Mouse (Mus musculus) spleen, adult 2 months (tissue): Measurements from ENCODE around the gene Sec23b. TPM values are rescaled to one million over a fixed set of nuclear protein-coding genes. Genes with fewer than 3 reads are reported as not detected.

Experiments
- DNase-seq, 2 experiments: peaks; one replicate each; pipeline versions ENCODE4 v3.0.0 to v3.0.0-alpha.2; 2012 to 2021; ENCODE audit warnings: low spot score in 2 of 2, low read depth in 1 of 2
- H3K27ac ChIP-seq: fragments of 200-500 bp; 2 replicates; pipeline ENCODE4 v1.5.1; 2012; ENCODE audit warnings: low read length, inconsistent platforms; ENCODE audit not compliant: insufficient read depth
- H3K27me3 ChIP-seq: fragments of 200-500 bp; 2 replicates; pipeline ENCODE4 v1.6.1; 2012; ENCODE audit warnings: mild to moderate bottlenecking, moderate library complexity, low read length, inconsistent platforms; ENCODE audit not compliant: control insufficient read depth, insufficient read depth
- H3K36me3 ChIP-seq: fragments of 200-500 bp; 2 replicates; pipeline ENCODE4 v1.6.1; 2012; ENCODE audit warnings: mild to moderate bottlenecking, low read length, inconsistent platforms; ENCODE audit not compliant: control insufficient read depth, insufficient read depth
- H3K4me1 ChIP-seq: fragments of 200-500 bp; 2 replicates; pipeline ENCODE4 v1.6.1; 2011; ENCODE audit warnings: inconsistent platforms; ENCODE audit not compliant: control insufficient read depth, insufficient read depth, insufficient read length
- H3K4me3 ChIP-seq: fragments of 200-500 bp; 2 replicates; pipeline ENCODE4 v1.5.1; 2011; ENCODE audit warnings: mild to moderate bottlenecking, inconsistent platforms; ENCODE audit not compliant: insufficient read depth, insufficient read length; ENCODE audit errors: extremely low read depth
- CTCF ChIP-seq: fragments of 200-500 bp; IDR thresholded peaks from 2 replicates; pipeline ENCODE4 v1.5.1; 2011; ENCODE audit warnings: mild to moderate bottlenecking, inconsistent platforms; ENCODE audit not compliant: insufficient read depth, insufficient read length, insufficient replicate concordance; ENCODE audit errors: extremely low read depth
- POLR2A ChIP-seq: fragments of 200-500 bp; IDR thresholded peaks from 2 replicates; pipeline ENCODE4 v1.6.1; 2011; ENCODE audit warnings: low read depth, low read length, inconsistent platforms
- WGBS: fragments of 180-500 bp; shearing (Covaris S2); methylation state at CpG from one replicate; pipeline ENCODE4 v1.1.7; 2018; 5-methylcytosine and 5-hydroxymethylcytosine counted together
- polyA plus RNA-seq: library from polyadenylated mRNA; depleted of rRNA; stranded (reverse); fragments of >200 nt; gene quantifications from 2 replicates; pipeline ENCODE4 v1.2.3, GENCODE M21; 2012; rRNA removed

Sec23b gene
- 26.5 and 26.8 TPM in 2 replicates for polyA plus RNA-seq

DNA sequence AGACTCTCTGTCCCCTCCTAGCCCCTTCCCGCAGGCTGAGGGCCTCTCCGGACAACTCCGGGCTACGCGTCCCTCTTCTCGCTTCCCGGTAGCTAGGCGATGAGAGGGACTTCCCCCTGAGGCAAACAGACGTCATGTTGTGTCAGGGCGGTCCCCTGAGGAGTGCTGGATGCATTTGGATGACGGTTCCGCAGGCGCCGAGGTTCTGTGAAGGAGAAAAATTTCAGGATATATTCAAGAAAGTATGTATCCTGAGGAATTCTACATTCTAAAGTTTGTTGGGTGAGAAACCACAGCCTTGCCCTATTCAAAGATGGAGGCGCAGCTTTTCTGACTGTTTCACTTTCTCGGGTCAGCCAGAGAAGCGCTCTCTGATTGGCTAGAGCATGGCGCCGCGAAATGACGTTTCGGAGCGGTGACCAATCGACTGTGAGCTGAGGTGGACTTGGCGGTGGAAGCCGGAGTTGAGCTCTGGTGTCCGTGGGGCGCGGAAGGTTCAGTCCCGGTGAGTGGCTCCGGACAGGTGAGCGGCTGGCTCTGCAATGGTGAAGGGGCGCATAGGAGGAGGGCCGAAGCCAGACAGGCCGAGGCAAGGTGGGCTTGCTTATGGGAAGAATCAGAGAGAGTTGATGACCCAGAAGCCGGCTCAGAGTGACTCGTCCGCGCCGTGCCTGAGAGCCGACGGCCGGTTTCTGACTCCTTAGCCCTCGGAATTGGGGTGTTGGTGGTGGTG, at the start of gene Sec23b:
Gene Sec23b, plus strand, starts transcription at position 410 of the 733 bp plus-strand sequence.
- DNase-seq = peak; percentile 93 to 96
- Histone ChIP-seq H3K4me1 (peaks cover 4% of the 10 kb centered on the region; the same call in 1 of the 2 replicates), H3K36me3 (peaks cover 2% of the 10 kb centered on the region; the same call in 1 of the 2 replicates), H3K4me3 (peak within 1 kb of the TSS; percentile 93), H3K27ac (peak within 1 kb of the TSS; percentile 87), H3K27me3 (no peaks in the 10 kb centered on the region)
- under 1% methylated on average over 44 of the region's 44 CpGs for WGBS
- TF ChIP-seq CTCF = no peak
- peak; percentile 65 for TF ChIP-seq POLR2A

DNA sequence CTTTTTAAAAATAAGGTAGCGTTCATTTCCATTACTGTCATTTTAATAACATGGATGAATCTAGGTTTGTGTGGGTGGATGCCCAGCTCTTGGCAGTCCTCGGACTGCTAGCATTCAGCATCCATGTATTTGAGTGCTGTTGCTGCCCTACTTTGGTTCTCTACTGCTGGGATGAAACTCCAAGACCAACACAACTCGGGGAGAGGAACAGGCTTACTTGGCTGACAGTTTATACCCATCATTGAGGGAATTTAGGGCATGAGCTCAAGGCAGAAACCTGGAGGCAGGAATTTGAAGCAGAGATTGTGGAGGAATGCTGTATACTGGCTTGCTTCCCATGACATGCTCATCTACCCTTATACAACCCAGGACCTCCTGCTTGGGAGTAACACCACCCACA, 41.4 kb upstream of the Sec23b start:
- no peaks in the 10 kb centered on the region for H3K36me3 ChIP-seq
- TF ChIP-seq POLR2A = no peak
- no peaks in the 10 kb centered on the region for H3K4me1 ChIP-seq
- no peak for DNase-seq
- H3K27me3 ChIP-seq = no peaks in the 10 kb centered on the region
- no peak overlapping the region for H3K27ac ChIP-seq
- H3K4me3 ChIP-seq = no peak overlapping the region
- 82% methylated on average over 3 of the region's 3 CpGs for WGBS

DNA sequence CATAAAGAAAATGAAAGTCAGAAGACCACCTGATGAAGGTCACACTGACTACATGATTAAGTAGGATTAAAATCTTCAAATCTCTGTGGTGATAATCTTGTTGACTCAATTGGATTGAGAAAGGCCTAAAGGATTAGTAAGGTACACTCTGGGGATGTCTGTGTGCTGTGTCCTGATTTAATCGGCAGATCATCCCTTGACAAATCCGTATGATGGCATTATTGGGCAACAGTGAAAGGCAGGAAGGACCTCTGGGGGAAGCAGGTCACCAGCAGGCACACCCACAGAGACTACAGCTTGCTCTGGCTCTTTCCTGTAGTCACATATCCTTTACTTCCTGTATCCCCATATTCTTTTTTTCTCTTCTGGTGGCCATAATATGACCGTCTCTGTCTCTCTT, 36.3 kb upstream of the Sec23b start:
- H3K36me3 ChIP-seq = no peaks in the 10 kb centered on the region
- 69% methylated on average over 3 of the region's 3 CpGs for whole genome bisulfite sequencing
- H3K4me3 ChIP-seq = no peak overlapping the region
- no peak overlapping the region for H3K27ac ChIP-seq
- DNase-seq = no peak
- H3K4me1 ChIP-seq = no peaks in the 10 kb centered on the region
- TF ChIP-seq CTCF (no peak), POLR2A (no peak)
- no peaks in the 10 kb centered on the region for H3K27me3 ChIP-seq

DNA sequence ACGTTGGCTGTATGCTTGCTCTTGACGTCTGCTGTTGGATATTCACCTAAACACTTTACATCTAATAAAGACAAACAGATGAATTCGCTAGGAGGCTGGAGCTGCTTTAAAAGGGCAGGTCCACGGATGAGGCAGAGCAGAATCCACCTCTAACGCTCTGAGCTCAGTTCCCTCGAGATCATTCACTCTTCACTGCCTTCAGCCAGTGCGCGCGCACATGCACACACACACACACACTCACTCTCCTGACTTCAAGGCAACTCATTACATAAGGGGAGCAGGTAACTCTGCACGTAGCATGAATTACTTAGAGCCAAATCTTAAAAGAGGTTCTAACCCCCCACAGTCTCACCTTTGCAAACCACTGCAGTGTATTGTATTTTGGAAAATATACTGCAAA, 30.2 kb upstream of the Sec23b start:
- Histone ChIP-seq H3K27me3 (no peaks in the 10 kb centered on the region; the same call in 1 of the 2 replicates), H3K36me3 (peaks cover 3% of the 10 kb centered on the region; the same call in 1 of the 2 replicates), H3K27ac (no peak overlapping the region), H3K4me3 (no peak overlapping the region), H3K4me1 (peaks cover 5% of the 10 kb centered on the region)
- DNase-seq = no peak
- TF ChIP-seq POLR2A = no peak
- TF ChIP-seq CTCF = no peak
- WGBS = 58% methylated on average over 10 of the region's 10 CpGs

DNA sequence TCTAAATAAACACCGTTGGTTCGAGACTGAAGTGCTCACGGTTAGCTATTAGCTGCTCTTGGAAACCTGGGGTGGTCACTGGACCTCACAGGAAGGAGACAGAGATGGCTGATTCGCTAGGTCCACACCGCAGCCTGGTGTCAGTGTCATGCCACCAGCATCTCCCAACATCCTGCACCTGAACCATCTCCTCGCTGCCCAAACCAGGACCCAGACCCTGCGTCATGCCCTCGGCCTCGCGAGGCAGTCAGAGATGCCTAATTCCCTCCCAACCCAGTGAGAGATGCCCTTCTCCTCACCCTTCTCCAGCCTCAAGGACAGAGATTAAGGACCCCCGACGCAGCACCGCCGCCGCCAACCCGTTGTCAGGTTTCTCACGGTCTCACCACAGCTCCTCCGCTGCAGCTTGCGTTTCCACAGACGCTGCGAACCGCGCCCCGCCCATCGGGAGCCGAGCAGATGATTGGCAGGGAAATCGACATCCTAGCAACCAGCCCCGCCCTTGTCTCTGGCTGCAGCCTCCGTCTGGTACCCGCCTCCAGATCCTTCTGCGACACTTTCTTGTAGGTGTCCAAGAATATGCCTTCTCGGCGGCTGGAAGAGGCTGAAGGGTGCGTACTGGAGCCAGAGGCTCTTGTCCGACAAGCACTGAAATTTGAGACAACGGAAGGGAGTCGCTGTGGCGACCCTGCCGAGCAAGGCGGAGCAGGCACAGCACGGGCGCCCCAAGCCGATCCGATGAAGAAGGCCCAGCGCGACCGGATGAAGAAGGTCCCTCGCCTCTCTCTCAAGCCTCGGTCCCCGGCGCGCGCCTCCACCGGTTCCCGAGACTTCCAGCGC, 28.8 kb upstream of the Sec23b start, which contains the start of the genes Dzank1 and Polr3f:
Gene Dzank1, minus strand, starts transcription at position 434 of the 840 bp plus-strand sequence.
Gene Polr3f, plus strand, starts transcription at position 738 of the 840 bp plus-strand sequence.
- peak; percentile 94 to 95 for DNase-seq
- Histone ChIP-seq H3K27ac (peak within 1 kb of the TSS; percentile 96), H3K4me3 (peak within 1 kb of the TSS; percentile 78), H3K36me3 (peaks cover 5% of the 10 kb centered on the region), H3K27me3 (no peaks in the 10 kb centered on the region; the same call in 1 of the 2 replicates), H3K4me1 (peaks cover 5% of the 10 kb centered on the region)
- TF ChIP-seq POLR2A (no peak; the same call in 1 of the 2 replicates), CTCF (no peak)
- 2% methylated on average over 56 of the region's 56 CpGs for WGBS

DNA sequence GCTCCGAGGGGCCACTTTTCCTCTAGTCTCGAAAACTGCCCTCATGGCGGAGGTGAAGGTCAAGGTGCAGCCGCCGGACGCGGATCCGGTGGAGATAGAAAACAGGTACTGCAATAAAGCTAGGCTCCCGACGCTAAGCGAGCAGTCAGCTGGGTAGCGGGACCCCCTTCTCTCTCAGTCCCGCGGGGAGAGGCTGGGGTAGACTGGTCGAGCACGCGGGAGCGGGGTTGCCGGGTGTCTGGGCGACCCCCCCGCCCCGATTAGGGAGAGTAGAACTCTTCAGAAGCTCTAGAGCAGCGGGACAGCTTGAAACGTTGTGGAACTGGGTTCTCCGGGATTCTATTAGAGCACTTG, 28.2 kb upstream of the Sec23b start:
- TF ChIP-seq POLR2A (no peak), CTCF (no peak)
- peaks cover 5% of the 10 kb centered on the region for H3K4me1 ChIP-seq
- peak overlapping the region; percentile 78 for H3K4me3 ChIP-seq
- peak overlapping the region; percentile 96 for H3K27ac ChIP-seq
- DNase-seq = peak in 1 of 2 experiments; percentile 4
- WGBS = 2% methylated on average over 25 of the region's 25 CpGs
- no peaks in the 10 kb centered on the region; the same call in 1 of the 2 replicates for H3K27me3 ChIP-seq
- H3K36me3 ChIP-seq = peaks cover 8% of the 10 kb centered on the region

DNA sequence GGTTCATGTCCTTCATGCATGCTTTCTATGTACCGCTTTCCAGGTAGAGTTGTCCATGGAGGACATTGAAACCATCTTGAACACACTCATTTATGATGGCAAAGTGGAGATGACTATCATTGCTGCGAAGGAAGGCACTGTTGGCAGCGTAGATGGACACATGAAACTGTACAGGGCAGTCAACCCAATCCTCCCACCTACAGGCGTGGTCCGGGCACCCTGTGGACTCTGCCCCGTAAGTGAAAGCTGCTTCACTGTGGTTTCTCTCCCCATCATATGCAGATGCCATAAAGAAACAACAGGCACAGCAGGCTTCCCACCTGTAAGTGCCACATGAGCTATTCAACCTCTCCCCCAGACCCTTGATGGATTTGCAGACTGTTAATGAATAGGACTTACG, 18.9 kb upstream of the Sec23b start:
- DNase-seq = no peak
- no peak overlapping the region for H3K4me3 ChIP-seq
- 96% methylated on average over 7 of the region's 7 CpGs for WGBS
- TF ChIP-seq CTCF = no peak
- no peak for TF ChIP-seq POLR2A
- peaks cover 50% of the 10 kb centered on the region for H3K36me3 ChIP-seq
- H3K27me3 ChIP-seq = no peaks in the 10 kb centered on the region
- no peak overlapping the region for H3K27ac ChIP-seq
- no peaks in the 10 kb centered on the region for H3K4me1 ChIP-seq
